Mouse (Mus musculus): Measurements from ENCODE around the gene Slc35f3. TPM values are rescaled to one million over a fixed set of nuclear protein-coding genes. Genes with fewer than 3 reads are reported as not detected.
A peak's percentile ranks its signal among the peaks of the same experiment; 100 is the strongest.

Gene Slc35f3
- polyA plus RNA-seq, 1 experiment from 2014 or later = 1.7 TPM

- H3K4me1 ChIP-seq = no peaks in the 10 kb centered on the region
- no peak for ATAC-seq (ENCODE audit: low FRiP score, low read depth)
- H3K27ac ChIP-seq = no peak overlapping the region
- no peak overlapping the region for H3K9ac ChIP-seq
- H3K9me3 ChIP-seq = no peaks in the 10 kb centered on the region
- WGBS = 90% methylated on average over 10 of the region's 10 CpGs
- H3K36me3 ChIP-seq = no peaks in the 10 kb centered on the region
- peaks cover 15% of the 10 kb centered on the region; the same call in 1 of the 2 replicates for H3K27me3 ChIP-seq
- no peak overlapping the region for H3K4me3 ChIP-seq
- no peak overlapping the region for H3K4me2 ChIP-seq (replicated peaks)
Measured at GRCm38 (mm10) chr8:126291951-126292350, 6.4 kb upstream of the Slc35f3 start.

GRCm38 (mm10) chr8:126297284-126297845 is 993 bp upstream of the Slc35f3 start:
- Histone ChIP-seq H3K36me3 (no peaks in the 10 kb centered on the region), H3K4me2 (replicated peaks) (no peak overlapping the region), H3K9ac (no peak overlapping the region), H3K9me3 (no peaks in the 10 kb centered on the region), H3K27ac (no peak overlapping the region), H3K4me1 (peaks cover 12% of the 10 kb centered on the region), H3K4me3 (no peak overlapping the region), H3K27me3 (peaks cover 36% of the 10 kb centered on the region)
- 19% methylated on average over 1 of the region's 1 CpGs for WGBS
- ATAC-seq (ENCODE audit: low FRiP score, low read depth) = no peak

GRCm38 (mm10) chr8:126299333-126299732 is 975 bp downstream of the Slc35f3 start:
- Histone ChIP-seq H3K4me3 (peak overlapping the region; percentile 57), H3K36me3 (no peaks in the 10 kb centered on the region)

GRCm38 (mm10) chr8:126300350-126300749 is 2.0 kb downstream of the Slc35f3 start:
- Histone ChIP-seq H3K27me3 (peaks cover 36% of the 10 kb centered on the region), H3K4me1 (peaks cover 12% of the 10 kb centered on the region), H3K4me2 (replicated peaks) (no peak overlapping the region), H3K27ac (no peak overlapping the region), H3K9ac (no peak overlapping the region), H3K9me3 (no peaks in the 10 kb centered on the region), H3K4me3 (no peak overlapping the region), H3K36me3 (no peaks in the 10 kb centered on the region)
- no peak for ATAC-seq (ENCODE audit: low FRiP score, low read depth)
- WGBS = 80% methylated on average over 5 of the region's 5 CpGs

More at GRCm38 (mm10) chr8:126299333-126299732, 975 bp downstream of the Slc35f3 start:
- H3K27ac ChIP-seq = no peak overlapping the region
- peak overlapping the region; percentile 94 for H3K4me2 ChIP-seq (replicated peaks)
- H3K9ac ChIP-seq = no peak overlapping the region
- 17% methylated on average over 7 of the region's 7 CpGs for WGBS
- ATAC-seq (ENCODE audit: low FRiP score, low read depth) = no peak
- peaks cover 12% of the 10 kb centered on the region for H3K4me1 ChIP-seq
- H3K27me3 ChIP-seq = peaks cover 36% of the 10 kb centered on the region
- H3K9me3 ChIP-seq = no peaks in the 10 kb centered on the region

- H3K9ac ChIP-seq = no peak overlapping the region
- peaks cover 12% of the 10 kb centered on the region for H3K4me1 ChIP-seq
- no peak overlapping the region for H3K4me3 ChIP-seq
- no peak for ATAC-seq (ENCODE audit: low FRiP score, low read depth)
- no peak overlapping the region for H3K27ac ChIP-seq
- peaks cover 33% of the 10 kb centered on the region for H3K27me3 ChIP-seq
- H3K36me3 ChIP-seq = no peaks in the 10 kb centered on the region
- WGBS = 46% methylated on average over 6 of the region's 6 CpGs
- no peaks in the 10 kb centered on the region for H3K9me3 ChIP-seq
- no peak overlapping the region for H3K4me2 ChIP-seq (replicated peaks)
Measured at GRCm38 (mm10) chr8:126301580-126301979, 3.2 kb downstream of the Slc35f3 start.

GRCm38 (mm10) chr8:126307164-126307563 is 8.8 kb downstream of the Slc35f3 start:
- Histone ChIP-seq H3K36me3 (no peaks in the 10 kb centered on the region), H3K9me3 (no peaks in the 10 kb centered on the region), H3K9ac (no peak overlapping the region), H3K4me3 (no peak overlapping the region), H3K27me3 (no peaks in the 10 kb centered on the region), H3K4me1 (0 out of 2 replicates have a peak, but pooled peaks cover 2% of the 10 kb centered on the region), H3K27ac (no peak overlapping the region), H3K4me2 (replicated peaks) (no peak overlapping the region)
- ATAC-seq (ENCODE audit: low FRiP score, low read depth) = no peak
- 84% methylated on average over 9 of the region's 9 CpGs for WGBS

GRCm38 (mm10) chr8:126309015-126309414 is 10.7 kb downstream of the Slc35f3 start:
- no peak overlapping the region for H3K4me3 ChIP-seq
- 32% methylated on average over 1 of the region's 1 CpGs for WGBS
- H3K4me1 ChIP-seq = 0 out of 2 replicates have a peak, but pooled peaks cover 2% of the 10 kb centered on the region
- no peak overlapping the region for H3K9ac ChIP-seq
- no peaks in the 10 kb centered on the region for H3K9me3 ChIP-seq
- no peaks in the 10 kb centered on the region for H3K36me3 ChIP-seq
- ATAC-seq (ENCODE audit: low FRiP score, low read depth) = no peak
- H3K27ac ChIP-seq = no peak overlapping the region
- no peaks in the 10 kb centered on the region for H3K27me3 ChIP-seq
- no peak overlapping the region for H3K4me2 ChIP-seq (replicated peaks)

- no peak overlapping the region for H3K4me2 ChIP-seq (replicated peaks)
- no peak for ATAC-seq (ENCODE audit: low FRiP score, low read depth)
- no peaks in the 10 kb centered on the region for H3K36me3 ChIP-seq
- H3K27me3 ChIP-seq = no peaks in the 10 kb centered on the region
- peaks cover 20% of the 10 kb centered on the region for H3K4me1 ChIP-seq
- no peak overlapping the region for H3K27ac ChIP-seq
- H3K9me3 ChIP-seq = peaks cover 7% of the 10 kb centered on the region
- 62% methylated on average over 2 of the region's 2 CpGs for WGBS
- no peak overlapping the region for H3K4me3 ChIP-seq
- no peak overlapping the region for H3K9ac ChIP-seq
Measured at GRCm38 (mm10) chr8:126324931-126325330, 26.6 kb downstream of the Slc35f3 start.

- peak overlapping the region; percentile 6; the same call in 1 of the 2 replicates for H3K27ac ChIP-seq
- H3K36me3 ChIP-seq = no peaks in the 10 kb centered on the region
- WGBS = 67% methylated on average over 1 of the region's 1 CpGs
- H3K4me3 ChIP-seq = no peak overlapping the region
- peaks cover 9% of the 10 kb centered on the region for H3K9me3 ChIP-seq
- H3K4me1 ChIP-seq = peaks cover 20% of the 10 kb centered on the region
- no peak overlapping the region for H3K9ac ChIP-seq
- ATAC-seq (ENCODE audit: low FRiP score, low read depth) = no peak
- H3K4me2 ChIP-seq (replicated peaks) = no peak overlapping the region
- H3K27me3 ChIP-seq = no peaks in the 10 kb centered on the region
Measured at GRCm38 (mm10) chr8:126326136-126326535, 27.8 kb downstream of the Slc35f3 start.

- H3K4me3 ChIP-seq = no peak overlapping the region
- peak; percentile 94 for ATAC-seq (ENCODE audit: low FRiP score, low read depth)
- no peak overlapping the region for H3K9ac ChIP-seq
- WGBS = 44% methylated on average over 8 of the region's 8 CpGs
- peaks cover 9% of the 10 kb centered on the region for H3K9me3 ChIP-seq
- H3K36me3 ChIP-seq = no peaks in the 10 kb centered on the region
- peak overlapping the region; percentile 6; the same call in 1 of the 2 replicates for H3K27ac ChIP-seq
- H3K27me3 ChIP-seq = no peaks in the 10 kb centered on the region
- H3K4me1 ChIP-seq = peaks cover 20% of the 10 kb centered on the region
- no peak overlapping the region for H3K4me2 ChIP-seq (replicated peaks)
Measured at GRCm38 (mm10) chr8:126326731-126327130, 28.4 kb downstream of the Slc35f3 start.

- 54% methylated on average over 5 of the region's 5 CpGs for WGBS
- no peak for ATAC-seq (ENCODE audit: low FRiP score, low read depth)
- Histone ChIP-seq H3K9ac (no peak overlapping the region), H3K4me1 (peaks cover 20% of the 10 kb centered on the region), H3K36me3 (no peaks in the 10 kb centered on the region), H3K4me2 (replicated peaks) (no peak overlapping the region), H3K4me3 (no peak overlapping the region), H3K9me3 (peaks cover 9% of the 10 kb centered on the region), H3K27me3 (no peaks in the 10 kb centered on the region), H3K27ac (no peak overlapping the region)
Measured at GRCm38 (mm10) chr8:126327786-126328185, 29.4 kb downstream of the Slc35f3 start.

GRCm38 (mm10) chr8:126338864-126339263 is 40.5 kb downstream of the Slc35f3 start:
- H3K4me2 ChIP-seq (replicated peaks) = no peak overlapping the region
- no peaks in the 10 kb centered on the region for H3K36me3 ChIP-seq
- peaks cover 20% of the 10 kb centered on the region for H3K4me1 ChIP-seq
- no peak for ATAC-seq (ENCODE audit: low FRiP score, low read depth)
- 88% methylated on average over 2 of the region's 3 CpGs for WGBS
- no peaks in the 10 kb centered on the region for H3K9me3 ChIP-seq
- H3K27ac ChIP-seq = no peak overlapping the region
- H3K9ac ChIP-seq = no peak overlapping the region
- no peak overlapping the region for H3K4me3 ChIP-seq
- no peaks in the 10 kb centered on the region for H3K27me3 ChIP-seq

GRCm38 (mm10) chr8:126339357-126339756 is 41.0 kb downstream of the Slc35f3 start:
- H3K27me3 ChIP-seq = no peaks in the 10 kb centered on the region
- no peak overlapping the region for H3K4me3 ChIP-seq
- H3K36me3 ChIP-seq = no peaks in the 10 kb centered on the region
- ATAC-seq (ENCODE audit: low FRiP score, low read depth) = no peak
- no peaks in the 10 kb centered on the region for H3K9me3 ChIP-seq
- no peak overlapping the region for H3K9ac ChIP-seq
- no peak overlapping the region for H3K4me2 ChIP-seq (replicated peaks)
- peaks cover 20% of the 10 kb centered on the region for H3K4me1 ChIP-seq
- H3K27ac ChIP-seq = no peak overlapping the region
- 72% methylated on average over 3 of the region's 3 CpGs for WGBS
